Mouse (Mus musculus) ovary, postnatal 10 days (tissue): ENCODE measurements around the gene Cxcr2.
"Not testable (repeated sequence)": the region's sequence is repeated elsewhere in the genome, so short reads cannot be mapped to it uniquely, and the experiment has no call there.

ENCODE experiments used
- DNase-seq: peaks from one replicate; pipeline ENCODE4 v3.0.0; 2022; ENCODE audit warnings: low spot score

Gene Cxcr2

GRCm38 (mm10) chr1:74139415-74139814 is 14.4 kb upstream of the Cxcr2 start:
- no peak for DNase-seq

GRCm38 (mm10) chr1:74141781-74142180 is 12.0 kb upstream of the Cxcr2 start:
- no peak for DNase-seq

GRCm38 (mm10) chr1:74149106-74149885 is 4.5 kb upstream of the Cxcr2 start:
- DNase-seq: no peak

GRCm38 (mm10) chr1:74150101-74150500 is 3.7 kb upstream of the Cxcr2 start:
- no peak for DNase-seq

GRCm38 (mm10) chr1:74151091-74151490 is 2.7 kb upstream of the Cxcr2 start:
- no peak for DNase-seq

- DNase-seq: no peak
Observed at GRCm38 (mm10) chr1:74155435-74156012, 1.7 kb downstream of the Cxcr2 start.

GRCm38 (mm10) chr1:74156381-74156910 is 2.7 kb downstream of the Cxcr2 start:
- DNase-seq: no peak

GRCm38 (mm10) chr1:74159613-74160012 is 5.8 kb downstream of the Cxcr2 start:
- DNase-seq: not testable (repeated sequence)

GRCm38 (mm10) chr1:74160036-74160435 is 6.2 kb downstream of the Cxcr2 start:
- DNase-seq: no peak

GRCm38 (mm10) chr1:74167136-74167535 is 13.3 kb downstream of the Cxcr2 start:
- no peak for DNase-seq

- no peak for DNase-seq
Observed at GRCm38 (mm10) chr1:74169721-74170120, 15.9 kb downstream of the Cxcr2 start.

GRCm38 (mm10) chr1:74172722-74173121 is 18.9 kb downstream of the Cxcr2 start:
- no peak for DNase-seq

GRCm38 (mm10) chr1:74175731-74176130 is 21.9 kb downstream of the Cxcr2 start:
- DNase-seq: no peak

- DNase-seq: no peak
Observed at GRCm38 (mm10) chr1:74178618-74179017, 24.8 kb downstream of the Cxcr2 start.

GRCm38 (mm10) chr1:74179624-74180408 is 26.0 kb downstream of the Cxcr2 start:
- no peak for DNase-seq

GRCm38 (mm10) chr1:74181462-74181861 is 27.7 kb downstream of the Cxcr2 start:
- no peak for DNase-seq

- DNase-seq: no peak
Observed at GRCm38 (mm10) chr1:74183006-74183405, 29.2 kb downstream of the Cxcr2 start.

- DNase-seq: no peak
Observed at GRCm38 (mm10) chr1:74190471-74190870, 36.7 kb downstream of the Cxcr2 start.

GRCm38 (mm10) chr1:74192711-74193110 is 38.9 kb downstream of the Cxcr2 start:
- no peak for DNase-seq

GRCm38 (mm10) chr1:74194445-74194844 is 40.7 kb downstream of the Cxcr2 start, which contains the start of gene Cxcr1:
Gene Cxcr1 (minus strand): TSS chr1:74194631.
- DNase-seq: no peak

GRCm38 (mm10) chr1:74195961-74196360 is 42.2 kb downstream of the Cxcr2 start:
- no peak for DNase-seq

GRCm38 (mm10) chr1:74196621-74197419 is 43.0 kb downstream of the Cxcr2 start:
- no peak for DNase-seq
